Mouse (Mus musculus) thymus, postnatal 10 days (tissue): ENCODE results near the gene Nid2.

Experiments used
- DNase-seq, 2 experiments: peaks; one replicate each; pipeline ENCODE4 v3.0.0; 2021; ENCODE audit warnings: low spot score in 2 of 2

Nid2 gene

DNA sequence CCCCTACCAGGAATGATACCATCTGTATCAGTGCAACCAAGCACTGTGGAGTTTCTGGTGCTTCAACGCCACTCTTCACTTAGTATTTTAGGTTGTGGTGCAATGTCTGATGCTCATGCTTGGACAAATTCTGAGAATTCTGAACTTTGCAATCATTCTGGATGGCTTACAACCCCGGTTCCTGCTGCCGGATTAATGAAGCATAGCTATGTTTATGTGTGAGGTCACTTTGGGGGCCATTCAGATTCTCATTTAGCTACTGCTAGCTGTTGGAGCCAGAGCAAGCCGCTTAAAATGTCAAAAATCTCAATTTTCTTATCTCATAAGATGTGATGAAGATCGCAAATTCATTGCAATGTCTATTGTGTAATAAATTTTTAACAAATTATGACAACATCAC lies 6.2 kb upstream of the Nid2 start:
- no peak for DNase-seq

GRCm38 (mm10) chr14:19746232-19746631 lies 4.8 kb upstream of the Nid2 start:
- no peak for DNase-seq

DNA sequence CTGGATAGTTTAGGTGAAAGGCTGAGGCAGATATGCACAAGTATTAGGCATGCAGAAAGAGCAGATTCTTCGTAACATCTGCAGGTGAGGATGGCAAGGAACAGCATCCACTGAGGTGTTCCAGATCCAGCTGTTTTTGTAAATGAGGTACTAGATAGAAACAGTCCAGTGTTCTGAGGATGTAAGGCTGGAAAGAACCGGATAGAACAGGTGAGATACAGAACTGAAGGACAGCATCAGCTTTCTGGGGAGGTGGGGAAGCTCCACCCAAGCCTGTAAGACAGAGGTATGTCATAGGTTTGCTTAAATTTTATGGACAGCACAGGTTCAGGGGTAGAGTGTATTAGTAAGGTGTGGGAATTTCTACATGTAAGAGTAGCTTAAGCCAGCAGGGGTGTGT lies 4.3 kb upstream of the Nid2 start:
- no peak for DNase-seq

- DNase-seq, result no peak
These were observed 1.3 kb upstream of the Nid2 start for GRCm38 (mm10) chr14:19749743-19750142.

DNA sequence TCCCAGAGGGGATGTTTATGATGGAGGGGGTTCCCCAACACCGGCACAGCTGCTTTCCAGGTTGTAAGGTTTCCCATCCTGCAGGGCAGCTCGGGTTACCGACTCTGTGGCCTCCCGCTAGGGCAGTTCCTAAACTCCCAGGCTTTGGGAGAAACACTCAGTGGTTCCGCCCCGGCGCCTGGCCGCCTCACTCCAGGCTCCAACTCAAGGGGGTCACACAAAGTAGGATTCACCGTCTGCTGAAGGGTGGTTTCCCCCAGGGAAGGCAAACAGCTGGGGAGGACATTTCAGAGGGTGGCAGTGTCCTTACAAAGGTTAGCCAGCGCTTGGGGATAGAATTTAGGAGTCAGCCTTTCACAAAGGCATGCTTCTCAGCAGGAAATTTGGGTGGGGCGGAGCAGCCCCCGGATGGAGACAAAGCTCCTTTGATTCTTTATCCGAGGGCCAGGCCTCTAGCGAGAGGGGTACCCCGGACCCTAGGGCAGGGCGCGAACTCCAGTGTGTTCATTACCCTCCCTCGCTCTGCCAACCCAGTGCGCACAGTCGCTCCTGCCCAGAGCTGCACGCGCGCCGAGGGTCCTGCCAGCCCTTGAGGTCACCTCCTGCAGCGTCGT lies 547 bp upstream of the Nid2 start:
- DNase-seq, result no peak

DNA sequence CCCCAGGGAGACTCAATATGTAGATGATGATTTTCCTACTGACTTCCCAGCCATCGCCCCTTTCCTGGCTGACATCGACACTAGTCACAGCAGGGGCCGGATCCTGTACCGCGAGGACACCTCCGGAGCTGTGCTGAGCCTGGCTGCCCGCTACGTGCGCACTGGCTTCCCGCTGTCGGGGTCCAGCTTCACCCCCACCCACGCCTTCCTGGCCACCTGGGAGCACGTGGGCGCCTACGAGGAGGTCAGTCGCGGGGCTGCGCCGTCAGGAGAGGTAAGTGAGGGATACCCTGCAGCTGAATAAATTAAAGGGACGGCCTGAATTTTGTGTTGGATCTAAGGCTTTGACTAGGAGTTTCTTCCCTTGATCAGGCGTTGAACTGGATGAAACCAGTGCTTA lies 1.2 kb downstream of the Nid2 start:
- no peak for DNase-seq

GRCm38 (mm10) chr14:19759277-19760193 lies 8.5 kb downstream of the Nid2 start:
- DNase-seq, result no peak

- no peak for DNase-seq
These were observed 9.7 kb downstream of the Nid2 start for GRCm38 (mm10) chr14:19760721-19761120.

GRCm38 (mm10) chr14:19762014-19762413 lies 10.9 kb downstream of the Nid2 start:
- DNase-seq, result no peak

DNA sequence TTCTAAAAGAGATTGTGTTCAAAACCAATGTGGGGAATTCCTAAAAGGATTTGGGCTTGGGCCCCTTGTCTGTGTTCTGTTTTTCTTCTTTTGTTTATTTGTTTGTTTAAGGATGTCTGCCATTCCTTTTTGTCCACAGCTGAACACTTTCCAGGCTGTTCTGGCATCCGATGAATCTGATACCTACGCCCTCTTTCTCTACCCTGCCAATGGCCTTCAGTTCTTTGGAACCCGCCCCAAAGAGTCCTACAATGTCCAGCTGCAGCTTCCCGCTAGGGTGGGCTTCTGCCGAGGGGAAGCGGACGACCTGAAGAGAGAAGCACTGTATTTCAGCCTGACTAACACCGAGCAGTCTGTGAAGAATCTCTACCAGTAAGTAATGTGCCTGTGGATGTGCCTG lies 12.5 kb downstream of the Nid2 start:
- no peak for DNase-seq

- DNase-seq, result no peak
These were observed 13.3 kb downstream of the Nid2 start for GRCm38 (mm10) chr14:19764331-19764730.

DNA sequence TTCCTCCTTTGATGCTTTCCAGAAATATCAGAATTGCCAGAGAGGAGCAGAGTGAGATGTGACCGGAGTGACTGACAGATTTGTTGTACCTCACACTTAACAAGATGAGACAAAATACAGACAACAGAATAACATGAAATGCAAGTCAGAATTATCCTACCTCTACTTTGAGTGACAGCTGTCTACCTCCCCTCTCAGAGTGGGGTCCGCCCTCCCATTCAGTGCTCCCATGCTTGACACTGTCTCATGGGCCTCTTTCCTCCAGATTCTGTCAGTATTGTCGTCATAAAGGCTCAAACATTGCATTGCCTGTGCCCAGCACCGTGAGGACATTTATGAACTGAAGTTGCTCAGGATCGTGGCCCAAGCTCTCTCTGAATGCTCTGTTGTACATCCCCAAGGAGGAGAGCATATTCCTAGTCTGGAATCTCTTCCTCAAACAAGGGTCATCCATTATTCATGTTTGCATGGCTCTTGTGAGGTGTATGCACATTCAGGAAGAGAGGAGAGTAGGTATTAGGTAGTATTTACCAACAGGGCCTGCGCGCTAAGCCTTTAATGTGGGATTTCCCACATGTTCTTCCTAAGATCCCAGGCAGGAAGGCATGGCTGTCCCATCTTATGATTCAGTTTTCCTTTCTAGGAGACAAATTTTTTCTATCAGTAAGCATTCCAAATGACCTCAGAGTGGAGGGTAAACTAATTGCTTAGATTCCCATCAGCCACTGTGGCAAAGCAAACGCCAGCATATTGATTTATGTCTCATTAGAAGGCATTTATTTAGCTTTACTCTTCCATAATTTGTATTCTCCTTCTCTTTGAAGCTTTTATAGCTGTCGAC lies 14.7 kb downstream of the Nid2 start:
- no peak for DNase-seq

DNA sequence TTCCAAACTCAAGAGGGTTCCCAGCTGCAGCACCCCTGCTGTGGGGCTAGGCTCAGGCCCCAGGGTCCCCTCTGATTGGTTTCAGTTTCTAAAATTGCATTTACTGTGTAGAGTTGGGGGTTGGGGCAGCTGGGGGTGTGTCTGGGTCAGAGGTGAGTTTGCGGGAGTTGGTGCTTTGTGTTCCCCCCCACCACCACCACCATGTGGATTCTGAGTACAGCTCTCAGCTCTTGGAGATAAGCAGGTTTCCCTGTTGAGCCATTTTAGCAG lies 15.2 kb downstream of the Nid2 start:
- no peak for DNase-seq

- no peak for DNase-seq
These were observed 17.6 kb downstream of the Nid2 start for GRCm38 (mm10) chr14:19768648-19769047.

- DNase-seq, result no peak
These were observed 18.6 kb downstream of the Nid2 start for GRCm38 (mm10) chr14:19769441-19770200.

DNA sequence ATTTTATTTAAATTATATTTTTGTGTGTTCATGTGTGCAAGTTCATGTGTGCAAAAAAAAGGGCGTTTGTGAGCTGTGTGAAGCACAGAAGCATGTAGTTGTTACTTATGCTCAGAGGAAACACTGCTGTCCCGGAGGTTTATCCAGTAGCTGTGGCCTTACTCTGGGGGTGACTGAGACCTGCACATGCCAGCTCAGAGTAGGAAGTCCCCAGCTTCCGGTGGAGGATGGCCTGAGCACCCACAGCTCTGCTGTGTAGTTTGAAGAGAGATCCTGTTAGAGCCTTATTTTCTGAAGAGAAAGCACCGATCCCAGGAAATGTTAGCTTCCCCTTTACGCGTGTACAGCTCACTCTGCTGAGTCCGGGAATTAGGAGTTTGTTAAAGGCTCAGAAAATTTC lies 20.1 kb downstream of the Nid2 start:
- DNase-seq, result no peak

- DNase-seq, result no peak
These were observed 23.1 kb downstream of the Nid2 start for GRCm38 (mm10) chr14:19774036-19774628.

DNA sequence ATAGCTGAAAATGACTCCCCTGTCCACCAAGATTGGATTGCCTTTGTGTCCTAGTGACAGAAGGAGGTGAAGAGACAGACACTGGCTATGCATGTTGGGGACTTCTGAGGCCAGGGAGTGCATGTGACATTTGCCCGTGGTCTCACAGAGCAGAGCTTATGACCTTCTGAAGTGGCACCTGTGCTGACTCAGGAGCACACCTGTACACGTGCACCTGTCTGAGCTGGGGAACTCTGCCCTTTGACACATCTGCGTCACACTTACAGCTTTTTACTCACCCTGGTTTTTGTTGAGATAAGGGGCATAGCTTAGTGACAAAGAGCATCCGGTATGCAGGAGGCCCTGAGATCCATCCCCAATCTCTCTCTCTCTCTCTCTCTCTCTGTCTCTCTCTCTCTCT lies 24.4 kb downstream of the Nid2 start:
- no peak for DNase-seq

DNA sequence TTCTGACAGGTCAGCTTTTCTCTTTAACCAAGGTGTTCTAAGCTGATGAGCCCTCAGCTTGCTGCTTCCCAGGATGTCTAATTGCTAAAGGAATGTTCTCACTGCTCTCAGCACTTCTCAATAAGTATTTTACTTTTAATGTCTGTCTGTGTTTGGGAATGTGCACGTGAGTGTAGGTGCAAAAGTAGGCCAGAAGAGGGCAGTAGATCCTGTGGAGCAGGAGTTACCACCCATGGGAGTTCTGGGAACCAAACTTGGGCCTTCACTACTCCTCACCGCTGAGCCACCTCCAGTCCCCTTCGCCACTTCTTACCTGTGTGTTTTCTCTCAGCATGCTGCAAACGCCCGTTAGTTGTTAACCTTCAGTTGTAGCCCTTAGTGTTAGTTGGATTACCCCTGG lies 25.1 kb downstream of the Nid2 start:
- DNase-seq, result no peak

DNA sequence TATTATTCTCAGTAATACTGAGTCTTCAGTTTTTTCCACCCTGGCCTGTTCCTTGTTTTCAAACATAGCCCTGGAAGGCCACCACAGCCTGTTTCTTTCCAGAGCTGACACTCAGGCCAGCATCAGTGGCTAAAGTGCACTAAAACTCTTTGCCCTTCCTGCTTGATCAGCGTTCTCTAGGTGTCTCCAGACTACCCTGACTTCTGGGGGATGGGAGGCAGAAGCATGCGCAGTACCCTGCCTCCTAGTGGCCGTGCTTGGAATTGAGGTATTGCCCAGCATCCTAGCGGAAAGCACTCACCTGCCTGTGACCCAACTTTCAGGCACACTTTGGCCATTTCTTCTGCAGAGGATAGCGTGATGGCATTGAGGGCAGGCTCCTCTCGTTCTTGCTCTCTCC lies 25.8 kb downstream of the Nid2 start:
- DNase-seq, result peak in 1 of 2 experiments; percentile 25

- DNase-seq, result no peak
These were observed 26.3 kb downstream of the Nid2 start for GRCm38 (mm10) chr14:19777365-19777764.

DNA sequence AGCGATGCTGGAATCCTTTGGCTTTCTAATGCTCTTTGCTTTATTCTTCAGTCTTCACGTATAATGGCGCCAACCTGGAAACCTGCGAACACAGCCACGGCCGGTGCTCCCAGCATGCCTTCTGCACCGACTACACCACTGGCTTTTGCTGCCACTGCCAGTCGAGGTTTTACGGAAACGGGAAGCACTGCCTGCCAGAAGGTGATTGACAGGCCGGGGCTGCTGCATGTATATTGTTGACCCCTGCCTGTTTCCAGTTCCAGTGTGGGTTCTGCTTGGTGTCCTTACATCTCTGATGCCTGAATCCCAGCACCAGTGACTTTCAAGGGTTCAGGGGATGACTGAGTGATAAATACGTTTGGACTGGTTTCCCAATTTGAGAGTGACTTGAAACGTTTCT lies 26.9 kb downstream of the Nid2 start:
- no peak for DNase-seq
